Mouse (Mus musculus): ENCODE data around the gene Ap2a1. TPM values are rescaled to one million over a fixed set of nuclear protein-coding genes. Genes with fewer than 3 reads are reported as not detected.

Ap2a1 gene
- polyA plus RNA-seq, 2 experiments from 2014 or later, result 6.2 to 7.4 TPM

DNA sequence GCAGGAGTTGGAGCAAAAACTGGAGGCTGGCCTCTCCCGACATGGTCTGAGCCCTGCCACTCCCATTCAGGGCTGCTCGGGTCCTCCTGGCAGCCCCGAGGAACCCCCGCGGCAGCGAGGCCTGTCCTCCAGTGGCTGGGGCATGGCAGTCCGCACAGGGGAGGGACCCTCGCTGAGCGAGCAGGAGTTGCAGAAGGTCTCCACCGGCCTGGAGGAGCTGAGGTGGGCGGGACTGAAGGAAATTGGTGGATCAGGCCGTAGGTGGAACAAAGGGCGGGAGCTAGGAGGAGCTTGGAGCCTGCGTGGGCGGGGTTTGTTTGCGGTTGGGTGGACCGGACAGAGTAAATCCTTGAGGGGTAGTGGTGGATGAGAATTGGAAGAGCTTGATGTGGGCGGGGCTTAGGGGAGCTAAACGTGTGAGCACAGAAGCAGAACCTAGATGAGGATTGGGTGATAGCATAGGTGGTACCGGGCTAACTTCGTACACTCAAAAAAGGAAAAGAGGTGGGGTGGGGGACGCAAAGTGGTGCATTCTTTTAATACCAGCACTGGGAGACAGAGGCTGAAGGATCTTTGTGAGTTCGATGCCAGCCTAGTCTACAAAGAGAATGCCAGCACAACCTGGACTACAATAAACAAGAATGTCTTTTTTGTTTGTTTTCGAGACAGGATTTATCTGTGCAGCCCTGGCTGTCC, 23.5 kb upstream of the Ap2a1 start:
- peak; percentile 70 for ATAC-seq

DNA sequence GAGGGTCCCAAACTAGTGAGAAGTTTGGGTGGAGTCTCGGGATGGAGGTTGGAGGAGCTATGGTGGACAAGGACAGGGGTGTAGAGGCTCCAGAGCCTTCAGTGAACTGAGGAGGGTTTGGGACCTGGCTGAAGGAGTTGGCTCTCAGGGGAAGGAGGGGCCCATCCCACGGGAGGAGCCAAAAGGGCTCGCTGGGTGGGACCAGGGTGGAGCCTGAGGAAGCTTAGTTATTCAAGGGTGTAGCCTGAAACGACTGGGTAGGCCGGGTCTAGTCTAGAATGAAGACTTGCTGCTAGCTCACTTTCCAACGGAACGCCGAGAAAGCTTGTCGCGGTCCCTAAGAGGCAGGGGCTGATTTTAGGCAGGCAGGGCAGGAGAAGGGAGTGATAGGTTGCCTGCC, 22.7 kb upstream of the Ap2a1 start:
- ATAC-seq, result no peak

DNA sequence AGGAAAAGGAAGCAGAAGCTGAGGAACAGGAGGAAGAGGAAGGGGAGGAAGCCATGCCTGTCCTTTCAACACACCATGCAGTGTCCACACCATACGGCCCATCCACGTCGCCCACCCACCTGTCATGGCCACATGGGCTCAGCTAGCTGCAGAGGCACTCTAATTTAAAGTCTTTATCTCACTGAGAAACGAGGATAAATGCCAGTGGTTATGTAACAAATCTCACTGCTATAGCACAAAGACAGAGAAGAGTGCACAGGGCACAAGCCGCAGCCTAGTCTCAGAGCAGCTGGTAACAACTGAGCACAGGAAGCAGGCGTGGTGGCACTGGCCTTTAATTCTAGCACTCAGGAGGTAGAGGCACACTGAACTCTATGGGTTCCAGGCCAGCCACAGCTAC, 20.6 kb upstream of the Ap2a1 start:
- no peak for ATAC-seq

DNA sequence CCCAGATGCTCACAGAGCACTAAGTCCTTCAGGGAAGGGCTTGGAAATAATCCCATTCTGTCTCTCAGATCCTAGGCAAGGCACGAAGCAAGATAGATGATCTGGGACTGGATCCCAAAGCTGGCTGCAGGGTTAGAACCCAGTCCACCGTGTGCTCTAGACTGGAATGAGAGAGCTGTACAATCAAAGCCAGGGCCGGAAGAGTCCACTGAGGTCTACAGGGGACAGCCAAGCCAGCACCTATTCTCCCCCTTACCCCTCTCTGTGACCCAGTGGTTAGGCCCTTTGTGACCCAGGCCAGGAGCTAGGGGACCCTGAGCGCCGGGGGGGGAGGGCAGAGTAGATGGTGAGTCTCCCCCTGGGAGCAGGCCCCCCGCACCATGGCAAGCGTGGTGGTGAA, 13.6 kb upstream of the Ap2a1 start, which contains the start of gene Tsks:
Gene Tsks (plus strand): TSS at position 301 of the 400 bp plus-strand sequence.
- no peak for ATAC-seq

DNA sequence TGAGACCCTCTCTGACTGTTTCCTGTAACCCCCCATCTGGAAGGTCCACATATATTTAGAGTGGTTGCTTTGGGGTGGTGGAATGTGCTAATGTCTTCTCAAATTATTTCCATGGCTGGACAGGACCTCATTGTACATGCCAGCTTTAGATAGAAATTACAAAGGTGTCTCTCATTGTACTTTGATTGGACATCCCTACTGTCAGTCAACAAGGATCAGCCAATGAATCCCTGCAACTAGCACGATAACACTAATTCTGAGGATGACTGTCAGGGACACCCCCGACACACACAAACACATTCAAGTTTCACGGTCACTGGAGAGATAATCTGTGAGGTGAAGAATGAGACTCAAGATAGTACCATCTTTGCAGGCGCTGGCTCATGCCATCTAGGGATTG, 9.4 kb upstream of the Ap2a1 start:
- ATAC-seq, result no peak

DNA sequence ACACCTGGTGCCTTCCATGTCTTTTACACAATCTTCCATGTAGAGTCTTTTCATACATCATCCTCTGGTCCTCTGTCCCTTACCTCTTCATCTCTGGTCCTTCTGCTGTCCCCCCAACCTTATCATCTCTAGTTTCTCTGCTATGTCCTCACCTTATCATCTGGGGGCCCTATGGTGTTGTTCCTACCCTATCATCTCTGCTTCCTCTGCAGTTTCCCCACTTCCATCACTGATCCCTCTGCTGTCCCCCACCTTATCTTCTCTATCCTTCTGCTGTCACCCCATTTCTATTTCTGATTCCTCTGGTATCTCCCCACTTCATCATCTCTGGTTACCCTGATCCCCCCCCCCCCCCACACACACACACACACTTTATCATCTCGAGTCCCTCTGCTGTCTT, 726 bp downstream of the Ap2a1 start:
- no peak for ATAC-seq

DNA sequence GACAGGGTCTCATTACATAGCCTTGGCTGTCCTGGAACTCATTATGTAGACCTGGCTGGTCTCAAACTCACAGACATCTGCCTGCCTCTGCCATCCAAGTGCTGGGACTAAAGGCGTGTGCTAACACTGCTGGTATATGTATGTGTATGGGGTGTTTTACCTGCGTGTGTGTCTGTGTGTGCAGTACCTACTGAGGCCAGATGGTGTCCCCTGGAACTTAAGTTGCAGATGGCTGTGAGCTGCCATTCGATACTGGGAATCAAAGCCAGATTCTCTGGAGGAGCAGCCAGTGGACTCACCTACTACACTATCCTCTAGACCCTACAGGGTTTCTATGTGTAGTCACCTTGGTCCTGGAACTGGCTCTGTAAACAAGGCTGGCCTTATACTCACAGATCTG, 3.8 kb downstream of the Ap2a1 start:
- ATAC-seq, result no peak

DNA sequence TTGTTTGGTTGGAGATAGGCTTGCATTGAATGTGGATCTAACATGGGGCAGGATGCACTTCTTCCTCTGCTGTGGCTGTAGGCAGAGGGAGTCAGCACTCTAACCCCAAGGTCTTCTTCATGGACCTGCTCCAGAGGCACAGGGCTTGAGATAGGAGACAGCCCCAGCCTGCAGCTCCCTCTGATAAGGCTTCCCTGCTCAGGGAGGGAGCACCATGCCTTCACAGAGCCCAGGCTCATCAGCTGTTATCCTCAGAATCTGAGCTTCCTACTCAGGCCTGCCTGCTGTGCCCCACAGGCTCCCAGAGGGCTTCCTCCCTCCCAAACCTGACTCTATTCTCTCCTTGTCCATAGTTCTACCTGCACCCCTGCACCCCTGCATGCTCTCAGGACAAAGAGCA, 6.8 kb downstream of the Ap2a1 start:
- no peak for ATAC-seq

DNA sequence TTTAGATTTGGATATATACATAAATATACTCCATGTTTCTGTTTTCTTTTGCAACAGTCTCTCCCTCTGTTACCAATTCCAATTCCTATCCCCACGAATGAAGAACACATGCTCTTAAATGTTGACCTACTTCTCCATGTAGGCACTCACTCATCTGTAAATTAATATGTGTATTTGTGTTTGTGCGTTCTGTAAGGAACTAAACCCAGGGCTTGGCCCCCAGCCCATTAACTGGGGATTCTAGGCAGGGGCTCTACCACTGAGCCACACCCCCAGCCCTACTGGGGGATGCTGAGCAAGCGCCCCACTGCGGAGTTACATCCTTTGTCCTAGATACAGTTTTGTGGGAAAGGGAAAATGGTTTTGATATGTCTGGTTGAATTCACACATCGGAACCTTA, 10.2 kb downstream of the Ap2a1 start:
- no peak for ATAC-seq

DNA sequence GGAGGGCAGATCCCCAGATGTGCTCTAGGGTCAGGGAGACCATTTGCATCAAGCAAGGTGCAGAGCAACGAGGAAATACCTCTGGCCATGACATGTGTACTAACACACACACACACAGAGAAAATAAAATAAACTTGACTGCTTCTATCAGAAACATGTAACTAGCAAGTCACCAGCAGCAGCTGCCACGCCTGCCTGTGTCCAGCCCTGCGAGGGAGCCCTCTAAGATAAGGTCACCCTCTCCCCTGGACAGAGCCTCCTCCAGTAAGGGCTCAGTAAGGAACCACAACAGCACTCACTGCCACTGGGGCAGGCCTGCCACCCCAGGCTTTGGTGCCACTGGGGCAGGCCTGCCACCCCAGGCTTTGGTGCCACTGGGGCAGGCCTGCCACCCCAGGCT, 11.1 kb downstream of the Ap2a1 start:
- ATAC-seq, result no peak

DNA sequence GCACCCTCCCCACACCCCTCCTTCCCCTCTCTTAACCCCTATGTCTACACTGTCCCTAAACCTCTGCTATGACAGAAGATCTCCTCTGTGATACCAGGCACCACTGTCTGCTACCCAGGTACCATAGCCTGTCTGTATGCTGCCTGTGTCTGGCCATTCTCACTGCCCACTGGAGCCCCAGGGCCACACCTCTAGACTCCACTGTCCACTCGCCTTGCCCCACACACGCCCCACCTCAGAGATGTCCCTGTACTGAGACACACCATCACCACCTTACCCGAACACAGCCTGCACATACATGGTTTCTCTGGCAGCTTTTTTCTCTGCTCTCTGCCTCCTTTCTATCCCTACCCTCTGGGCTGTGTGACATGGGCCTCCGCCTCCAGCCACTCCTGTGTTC, 12.4 kb downstream of the Ap2a1 start:
- no peak for ATAC-seq

DNA sequence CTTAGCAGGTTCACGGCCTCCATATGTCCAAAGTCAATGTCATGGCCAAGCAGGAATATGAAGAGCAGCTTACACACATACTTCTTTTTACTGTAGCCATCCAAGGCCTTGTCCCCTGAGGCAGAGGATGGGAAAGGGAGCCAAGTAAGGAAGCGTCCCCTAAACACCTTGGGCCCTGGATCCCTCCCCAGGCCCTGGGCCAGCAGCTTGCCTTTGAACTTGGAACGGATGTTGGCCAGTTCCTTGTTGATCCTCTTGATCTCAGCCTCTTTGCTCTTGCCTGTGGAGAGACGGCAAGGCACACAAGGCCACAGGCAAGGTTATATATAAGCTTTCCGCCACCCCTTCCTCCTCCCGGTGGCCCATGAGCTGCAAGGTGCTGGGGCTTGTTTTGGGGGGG, 13.1 kb downstream of the Ap2a1 start:
- no peak for ATAC-seq

DNA sequence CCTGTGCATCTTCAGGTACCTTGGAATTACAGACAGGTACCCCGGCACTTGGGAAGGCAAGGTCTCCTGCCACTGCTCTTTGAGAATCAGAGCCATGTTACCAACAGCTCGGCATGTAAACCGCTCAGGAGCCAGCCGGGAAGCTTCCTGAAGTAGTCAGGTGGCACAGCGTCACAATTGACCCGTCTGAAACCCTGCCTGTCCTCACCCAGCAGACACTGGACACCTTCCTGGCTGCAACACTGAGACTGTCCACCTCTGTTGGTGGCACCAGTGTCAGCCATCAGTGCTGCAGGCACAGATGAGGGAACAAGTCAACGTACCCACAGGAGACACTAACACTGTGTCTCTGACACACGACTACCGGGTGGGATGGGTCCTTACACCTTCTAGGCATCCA, 14.0 kb downstream of the Ap2a1 start:
- ATAC-seq, result no peak

DNA sequence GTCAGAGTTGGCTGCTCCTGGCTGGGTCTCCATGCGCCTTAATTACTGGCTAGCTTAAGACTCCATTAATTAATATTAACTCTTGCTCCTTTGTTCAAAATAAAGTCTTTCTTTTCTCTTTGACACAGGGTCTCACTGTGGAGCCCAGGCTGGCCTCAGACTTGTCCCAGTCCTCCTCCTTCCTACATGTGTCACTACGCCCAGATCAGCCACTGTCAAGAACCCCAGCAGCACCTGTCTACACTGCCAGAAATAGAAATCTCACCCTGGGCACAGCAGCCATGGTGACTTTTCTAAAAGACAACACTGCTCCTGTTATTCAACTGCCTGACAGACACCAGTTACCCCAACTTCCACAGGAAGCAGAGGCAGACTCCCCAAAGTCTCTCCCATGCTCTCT, 14.9 kb downstream of the Ap2a1 start:
- no peak for ATAC-seq

DNA sequence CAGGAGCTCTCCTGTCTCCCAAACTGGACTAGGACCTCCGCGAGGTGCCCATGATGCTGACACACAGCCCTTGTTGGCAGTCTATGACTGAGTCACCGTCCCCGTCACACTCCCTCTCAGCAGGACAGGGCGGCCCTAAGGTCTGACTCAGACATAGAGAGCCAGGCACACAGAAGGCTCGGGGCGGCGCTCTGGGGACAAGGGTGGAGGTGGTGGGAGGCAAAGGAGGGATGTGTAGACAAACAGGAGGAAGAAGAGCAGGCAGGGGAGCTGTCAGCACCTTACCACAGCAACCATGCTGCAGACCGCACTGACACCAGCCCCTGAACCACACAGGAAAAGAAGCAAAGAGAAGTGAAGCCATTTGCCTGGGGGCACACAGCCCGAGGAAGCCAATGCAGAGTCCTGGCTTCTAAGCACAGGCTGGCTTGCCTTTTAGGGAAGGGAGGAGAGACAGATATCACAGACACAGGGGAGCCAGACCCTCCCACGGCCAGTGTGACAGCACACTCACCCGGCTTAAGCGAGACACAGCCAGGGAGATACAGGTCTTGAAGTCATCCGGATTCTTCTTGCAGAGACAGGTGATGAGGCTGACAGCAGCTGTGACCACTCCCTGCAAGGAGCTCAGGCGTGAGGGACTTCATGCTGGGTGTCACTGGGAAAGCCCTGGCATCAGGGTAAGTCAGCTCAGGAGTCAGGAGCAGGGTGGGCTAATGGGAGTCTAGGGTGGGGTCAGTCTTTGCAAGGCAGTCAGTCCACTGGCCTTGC, 20.4 kb downstream of the Ap2a1 start:
- ATAC-seq, result no peak

DNA sequence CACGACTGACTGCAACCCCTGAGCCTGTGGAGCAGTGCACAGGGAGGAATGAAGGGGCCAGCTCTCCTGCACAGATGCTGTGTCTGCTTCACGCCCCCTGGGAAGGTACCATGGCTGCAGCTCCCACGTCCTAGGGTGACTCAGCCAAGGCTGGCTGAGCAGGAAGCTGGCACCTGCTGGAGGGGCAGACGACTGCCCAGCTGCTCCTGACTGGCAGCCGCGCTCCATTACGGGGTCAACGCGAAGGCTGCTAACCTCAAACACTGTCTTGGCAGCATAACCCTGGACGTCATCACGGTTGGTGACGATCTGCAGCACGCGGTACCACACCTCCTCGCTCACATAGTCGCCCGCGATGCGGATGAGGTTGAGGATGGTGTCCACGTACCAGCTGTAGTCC, 23.9 kb downstream of the Ap2a1 start:
- no peak for ATAC-seq

DNA sequence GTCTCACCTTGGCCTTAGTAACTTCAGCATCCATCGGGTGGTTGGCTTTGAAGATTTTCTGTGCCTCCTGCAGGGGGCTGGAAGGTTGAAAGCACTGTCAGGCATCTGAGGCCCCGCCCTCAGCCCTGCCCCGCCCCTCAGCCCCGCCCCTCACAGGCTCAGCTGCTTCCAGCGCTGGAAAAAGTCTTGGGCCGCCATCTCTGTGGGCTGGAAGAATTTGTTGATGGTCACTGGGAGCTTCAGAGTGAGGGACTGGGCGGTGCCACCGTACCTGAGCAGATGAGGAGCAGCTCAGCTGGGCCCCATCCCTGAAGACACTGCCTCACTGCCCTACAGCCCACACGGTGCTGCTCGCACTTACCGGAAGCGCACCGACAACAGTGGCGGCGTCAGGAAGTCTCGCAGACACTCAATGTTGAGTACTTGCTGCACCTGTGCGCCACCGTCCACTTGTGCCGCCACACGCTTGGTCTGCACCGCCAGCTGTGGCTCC, 28.0 kb downstream of the Ap2a1 start:
- ATAC-seq, result peak; percentile 76

DNA sequence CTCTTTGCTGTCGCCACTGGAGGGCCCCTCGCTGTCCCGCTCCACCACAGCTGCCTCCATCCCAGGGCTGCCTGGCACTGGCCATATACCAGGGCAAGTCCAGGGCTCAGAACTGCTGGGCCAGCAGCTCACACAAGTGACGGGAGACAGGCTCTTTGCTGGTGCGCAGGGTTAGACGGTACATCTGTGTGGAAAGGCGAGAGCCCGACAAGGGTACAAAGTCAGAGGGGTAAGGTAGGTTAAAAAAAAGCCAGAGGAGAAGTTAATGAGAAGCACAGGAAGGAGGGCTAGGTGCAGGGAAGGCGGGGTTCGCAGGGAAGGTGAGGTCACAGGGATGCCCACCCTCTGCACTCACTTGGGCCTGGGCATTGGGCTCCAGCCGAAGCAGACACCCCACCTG, 28.7 kb downstream of the Ap2a1 start:
- no peak for ATAC-seq

DNA sequence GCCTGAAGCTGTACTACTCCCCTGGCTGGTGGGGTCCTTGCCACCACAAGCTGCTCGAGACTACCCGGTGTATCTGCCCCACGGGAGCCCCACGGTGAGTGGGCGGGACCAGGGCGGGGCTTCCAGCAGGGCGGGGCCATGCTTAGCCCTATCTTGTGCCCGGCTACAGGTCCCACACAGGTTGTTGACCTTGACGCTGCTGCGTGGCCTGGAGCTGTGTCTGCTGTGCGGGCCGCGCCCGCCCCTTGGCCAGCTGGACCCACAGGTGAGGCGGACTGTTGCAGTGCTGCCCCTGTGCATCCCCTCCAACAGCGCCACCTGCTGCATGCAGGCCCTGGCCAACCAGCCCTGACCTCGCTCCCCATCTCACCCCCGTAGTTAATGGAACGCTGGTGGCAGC, 30.7 kb downstream of the Ap2a1 start:
- ATAC-seq, result no peak

DNA sequence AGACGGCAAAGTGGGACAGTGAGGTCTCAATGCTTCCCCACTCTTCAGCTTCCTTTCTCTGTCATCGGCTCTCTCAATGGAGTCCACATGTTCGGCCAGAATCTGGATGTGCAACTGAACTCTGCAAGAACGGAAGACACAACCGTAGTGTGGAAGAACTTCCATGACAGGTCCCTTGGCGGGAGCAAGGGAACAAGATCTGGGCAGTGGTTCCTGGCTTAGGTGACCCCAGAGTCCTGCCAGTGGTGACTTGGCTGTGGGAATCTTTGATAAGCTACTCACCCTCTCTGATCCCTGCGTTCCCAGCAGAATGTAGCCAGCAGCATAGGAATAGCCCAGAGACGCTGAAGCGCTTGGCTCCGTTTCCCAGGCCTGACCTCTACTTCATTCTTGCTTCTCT, 32.8 kb downstream of the Ap2a1 start:
- ATAC-seq, result no peak

DNA sequence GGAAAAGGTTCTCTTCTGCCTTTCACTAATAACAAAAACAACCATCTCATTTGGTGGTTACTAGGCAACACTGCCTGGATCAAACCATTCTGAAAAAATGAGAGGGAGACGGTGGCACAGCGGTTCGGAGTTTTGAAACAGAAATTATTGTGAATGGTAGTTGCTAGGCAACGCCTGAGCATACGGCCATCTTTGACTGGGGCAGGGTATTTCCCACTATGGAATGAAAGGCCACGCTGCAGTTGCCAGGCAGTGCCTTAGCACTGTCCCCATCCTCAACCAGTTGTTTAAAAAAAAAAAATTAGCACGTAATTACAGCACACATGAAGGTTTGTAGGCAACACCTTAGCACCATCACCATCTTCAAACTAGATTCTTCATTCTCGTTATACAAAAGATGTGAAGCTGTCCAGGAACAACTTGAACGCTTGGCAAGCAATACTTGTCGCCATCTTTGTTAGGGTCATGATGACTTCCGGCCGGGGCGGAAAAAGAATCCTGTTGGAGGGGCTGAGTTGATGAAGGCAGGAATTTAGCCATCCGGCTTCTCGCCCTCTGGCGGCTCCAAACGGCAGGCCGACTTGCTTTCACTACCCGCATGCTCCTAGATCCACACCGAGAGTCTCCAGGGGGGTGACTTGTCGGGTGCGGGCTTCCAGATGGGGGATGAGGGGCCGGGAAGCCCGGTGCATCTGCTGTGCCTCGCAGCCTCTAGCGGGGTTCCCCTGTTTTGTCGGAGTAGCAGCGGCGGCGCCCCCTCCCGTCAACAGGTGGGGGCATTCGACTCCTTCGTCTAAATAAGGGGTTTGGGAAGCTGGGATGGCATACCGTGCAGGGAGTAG, 33.5 kb downstream of the Ap2a1 start, which contains the start of gene Fuz:
Gene Fuz (plus strand): TSS at position 487 of the 842 bp plus-strand sequence.
- peak; percentile 86 for ATAC-seq

DNA sequence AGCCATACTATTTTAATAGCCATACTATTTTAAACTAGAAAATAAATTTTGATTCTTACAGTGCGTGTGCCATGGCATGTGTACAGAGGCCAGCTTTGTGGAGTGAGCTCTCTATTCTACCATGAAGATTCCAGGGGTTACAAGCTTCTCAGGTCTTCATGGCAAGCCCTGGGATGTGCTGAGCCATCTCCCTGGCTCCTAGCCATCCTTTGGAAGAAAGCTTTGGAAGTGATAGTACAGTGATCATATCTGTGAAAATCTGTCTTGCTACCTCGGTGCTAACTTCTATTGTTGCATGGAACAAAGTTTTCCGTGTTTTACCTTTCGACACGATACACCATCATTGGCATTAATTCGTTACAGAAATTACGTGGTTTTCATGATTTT, 34.1 kb downstream of the Ap2a1 start:
- ATAC-seq, result no peak

DNA sequence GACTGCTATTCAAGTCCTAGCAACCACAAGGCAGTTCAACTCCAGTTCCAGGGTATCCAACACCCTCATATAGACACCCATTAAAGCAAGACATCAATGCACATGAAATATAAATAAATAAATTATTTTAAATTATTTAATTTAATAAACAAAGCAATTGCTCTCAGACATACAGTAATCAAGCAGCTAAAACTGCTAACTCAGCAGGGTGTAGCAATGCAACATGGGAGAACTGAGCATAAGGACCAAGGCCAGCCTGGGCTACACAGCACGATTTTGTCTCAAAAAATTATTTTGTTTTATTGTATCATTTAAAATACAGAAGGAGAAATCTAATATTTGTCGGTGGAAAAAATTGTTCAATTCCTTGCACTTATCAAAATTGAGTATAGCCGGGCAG, 35.1 kb downstream of the Ap2a1 start:
- ATAC-seq, result no peak
